Mouse (Mus musculus): ENCODE data around the gene Tldc2.

GRCm38 (mm10) chr2:157070365-157070764, 16.5 kb upstream of the Tldc2 start:
- TF ChIP-seq CTCF (IDR thresholded peaks at IDR 0.05; ENCODE audit: borderline replicate concordance, control insufficient read depth, extremely low read depth, insufficient read depth, low read length, poor library complexity) (no peak), POLR2A (IDR thresholded peaks at IDR 0.05; ENCODE audit: control insufficient read depth, extremely low read depth, insufficient read depth, low read length, poor library complexity) (no peak)
